Mouse (Mus musculus) stomach, embryonic 14.5 days (tissue): ENCODE measurements around the gene Spata32. TPM values are rescaled to one million over a fixed set of nuclear protein-coding genes. Genes with fewer than 3 reads are reported as not detected.

Source experiments
- ATAC-seq: fragments of 200-750 bp; cut with Nextera tagmentation; 2 replicates; pipeline ENCODE4 v1.8.0; 2017; ENCODE audit warnings: low read depth, moderate TSS enrichment; ENCODE audit not compliant: insufficient number of reproducible peaks, insufficient read depth, low FRiP score
- H3K27ac ChIP-seq: fragments of 300-500 bp; sonication (generic); 2 replicates; pipeline ENCODE4 v1.5.1; 2014; ENCODE audit warnings: mild to moderate bottlenecking, low read length, moderate library complexity, mixed read lengths
- H3K27me3 ChIP-seq: fragments of 300-500 bp; sonication (generic); 2 replicates; pipeline ENCODE4 v1.6.1; 2014; ENCODE audit warnings: low read length, control low read depth, mixed read lengths; ENCODE audit not compliant: control insufficient read depth, insufficient read depth
- H3K36me3 ChIP-seq: fragments of 300-500 bp; sonication (generic); 2 replicates; pipeline ENCODE4 v1.6.1; 2014; ENCODE audit warnings: mild to moderate bottlenecking, control low read depth, low read length, moderate library complexity, mixed read lengths; ENCODE audit not compliant: control insufficient read depth, insufficient read depth
- H3K4me1 ChIP-seq: fragments of 300-500 bp; sonication (generic); 2 replicates; pipeline ENCODE4 v1.6.1; 2014; ENCODE audit warnings: low read length, control low read depth, mixed read lengths; ENCODE audit not compliant: control insufficient read depth, insufficient read depth
- H3K4me2 ChIP-seq: fragments of 300-500 bp; sonication (generic); replicated peaks from 2 replicates; pipeline ENCODE4 v1.6.1; 2014; ENCODE audit warnings: low read depth, low read length, control low read depth
- H3K4me3 ChIP-seq: fragments of 300-500 bp; sonication (generic); 2 replicates; pipeline ENCODE4 v1.5.1; 2014; ENCODE audit warnings: low read depth, low read length, control low read depth
- H3K9ac ChIP-seq: fragments of 300-500 bp; sonication (generic); replicated peaks from 2 replicates; pipeline ENCODE4 v1.6.1; 2014; ENCODE audit warnings: low read depth, mild to moderate bottlenecking, control low read depth, low read length, moderate library complexity, mixed read lengths
- H3K9me3 ChIP-seq: fragments of 300-500 bp; sonication (generic); 2 replicates; pipeline ENCODE4 v1.6.1; 2016; ENCODE audit warnings: low read depth, low read length, control low read depth; ENCODE audit not compliant: control insufficient read depth
- WGBS: fragments of 180-500 bp; shearing (Covaris S2); extraction: QIAGEN DNeasy Blood & Tissue Kit; methylation state at CpG from one replicate; pipeline ENCODE4 v1.1.7; 2014; 5-methylcytosine and 5-hydroxymethylcytosine counted together
- polyA plus RNA-seq: library from polyadenylated mRNA; unstranded; fragments of >200 nt; fragmentation: Nextera tagmentation; extraction: Ambion mirVana; gene quantifications from 2 replicates; pipeline ENCODE4 v1.2.1, GENCODE M21; 2014

Spata32 gene
- polyA plus RNA-seq, 1 experiment from 2014 or later: not detected

- WGBS: 84% methylated on average over 8 of the region's 8 CpGs
- no peaks in the 10 kb centered on the region for H3K27me3 ChIP-seq
These were observed 39.5 kb downstream of the Spata32 start for GRCm38 (mm10) chr11:103178748-103179147.

GRCm38 (mm10) chr11:103177815-103178485 is 40.3 kb downstream of the Spata32 start:
- no peak overlapping the region for H3K27ac ChIP-seq
- WGBS: 80% methylated on average over 15 of the region's 15 CpGs
- ATAC-seq: no peak
- H3K27me3 ChIP-seq: 0 out of 2 replicates have a peak, but pooled peaks cover 3% of the 10 kb centered on the region
- no peak overlapping the region for H3K4me3 ChIP-seq
- no peaks in the 10 kb centered on the region for H3K9me3 ChIP-seq
- H3K4me1 ChIP-seq: no peaks in the 10 kb centered on the region
- H3K36me3 ChIP-seq: no peaks in the 10 kb centered on the region
- no peak overlapping the region for H3K9ac ChIP-seq
- H3K4me2 ChIP-seq: no peak overlapping the region

More at GRCm38 (mm10) chr11:103178748-103179147, 39.5 kb downstream of the Spata32 start:
- no peak overlapping the region for H3K9ac ChIP-seq
- no peak overlapping the region for H3K4me2 ChIP-seq
- no peaks in the 10 kb centered on the region for H3K4me1 ChIP-seq
- H3K9me3 ChIP-seq: no peaks in the 10 kb centered on the region
- no peak for ATAC-seq
- no peak overlapping the region for H3K4me3 ChIP-seq
- H3K36me3 ChIP-seq: no peaks in the 10 kb centered on the region
- H3K27ac ChIP-seq: no peak overlapping the region

- Histone ChIP-seq H3K4me1 (no peaks in the 10 kb centered on the region), H3K27me3 (peaks cover 9% of the 10 kb centered on the region; the same call in 1 of the 2 replicates), H3K4me2 (no peak overlapping the region), H3K36me3 (no peaks in the 10 kb centered on the region), H3K9me3 (no peaks in the 10 kb centered on the region), H3K9ac (no peak overlapping the region), H3K4me3 (no peak overlapping the region), H3K27ac (no peak overlapping the region)
- WGBS: 81% methylated on average over 5 of the region's 5 CpGs
- no peak for ATAC-seq
These were observed 41.0 kb downstream of the Spata32 start for GRCm38 (mm10) chr11:103177216-103177615.

GRCm38 (mm10) chr11:103176510-103176909 is 41.7 kb downstream of the Spata32 start:
- Histone ChIP-seq H3K4me3 (no peak overlapping the region), H3K9me3 (no peaks in the 10 kb centered on the region), H3K27ac (no peak overlapping the region), H3K4me1 (no peaks in the 10 kb centered on the region), H3K9ac (no peak overlapping the region), H3K27me3 (peaks cover 16% of the 10 kb centered on the region; the same call in 1 of the 2 replicates), H3K4me2 (no peak overlapping the region), H3K36me3 (no peaks in the 10 kb centered on the region)
- no peak for ATAC-seq
- WGBS: 92% methylated on average over 1 of the region's 1 CpGs

- no peaks in the 10 kb centered on the region for H3K36me3 ChIP-seq
- no peak overlapping the region for H3K9ac ChIP-seq
- no peak overlapping the region for H3K4me3 ChIP-seq
- WGBS: 73% methylated on average over 14 of the region's 14 CpGs
- no peaks in the 10 kb centered on the region for H3K9me3 ChIP-seq
- peaks cover 16% of the 10 kb centered on the region; the same call in 1 of the 2 replicates for H3K27me3 ChIP-seq
- ATAC-seq: no peak
- H3K27ac ChIP-seq: no peak overlapping the region
- H3K4me1 ChIP-seq: no peaks in the 10 kb centered on the region
- H3K4me2 ChIP-seq: no peak overlapping the region
These were observed 42.4 kb downstream of the Spata32 start for GRCm38 (mm10) chr11:103175688-103176442.

GRCm38 (mm10) chr11:103174891-103175391 is 43.3 kb downstream of the Spata32 start:
- WGBS: 53% methylated on average over 8 of the region's 8 CpGs
- ATAC-seq: no peak
- Histone ChIP-seq H3K4me3 (no peak overlapping the region), H3K27ac (no peak overlapping the region), H3K9me3 (no peaks in the 10 kb centered on the region), H3K4me2 (no peak overlapping the region), H3K4me1 (0 out of 2 replicates have a peak, but pooled peaks cover 5% of the 10 kb centered on the region), H3K27me3 (peaks cover 26% of the 10 kb centered on the region; the same call in 1 of the 2 replicates), H3K36me3 (no peaks in the 10 kb centered on the region), H3K9ac (no peak overlapping the region)

- H3K27ac ChIP-seq: no peak overlapping the region
- no peak overlapping the region for H3K4me2 ChIP-seq
- 76% methylated on average over 5 of the region's 5 CpGs for WGBS
These were observed 43.8 kb downstream of the Spata32 start for GRCm38 (mm10) chr11:103174411-103174832.

GRCm38 (mm10) chr11:103173771-103174344 is 44.4 kb downstream of the Spata32 start:
- no peak overlapping the region for H3K4me2 ChIP-seq
- H3K36me3 ChIP-seq: no peaks in the 10 kb centered on the region
- H3K27ac ChIP-seq: no peak overlapping the region
- H3K4me3 ChIP-seq: no peak overlapping the region
- WGBS: 89% methylated on average over 11 of the region's 11 CpGs
- H3K9ac ChIP-seq: no peak overlapping the region
- H3K27me3 ChIP-seq: peaks cover 31% of the 10 kb centered on the region; the same call in 1 of the 2 replicates
- ATAC-seq: no peak
- H3K9me3 ChIP-seq: no peaks in the 10 kb centered on the region
- H3K4me1 ChIP-seq: 0 out of 2 replicates have a peak, but pooled peaks cover 5% of the 10 kb centered on the region

More at GRCm38 (mm10) chr11:103174411-103174832, 43.8 kb downstream of the Spata32 start:
- Histone ChIP-seq H3K4me1 (0 out of 2 replicates have a peak, but pooled peaks cover 5% of the 10 kb centered on the region), H3K9ac (no peak overlapping the region), H3K4me3 (no peak overlapping the region), H3K36me3 (no peaks in the 10 kb centered on the region), H3K27me3 (peaks cover 31% of the 10 kb centered on the region; the same call in 1 of the 2 replicates), H3K9me3 (no peaks in the 10 kb centered on the region)
- ATAC-seq: no peak
